Mouse (Mus musculus) right cerebral cortex, postnatal 25 days (tissue): ENCODE measurements at regions not wholly inside any gene's neighbourhood (a gene's known extent, or its start where the extent isn't known, plus 50 kb on each side); places are given as distances from the start of the nearest gene placed in this dataset.

Experiments
- DNase-seq: peaks from one replicate; pipeline ENCODE4 v3.0.0; 2022

- no peak for DNase-seq
These were observed 284.5 kb downstream of the Phkb start for GRCm38 (mm10) chr8:86125244-86125643.

- DNase-seq: no peak
These were observed 283.9 kb downstream of the Phkb start for GRCm38 (mm10) chr8:86124655-86125054.
